Mouse (Mus musculus) left cerebral cortex, adult 11 months (tissue): ENCODE results near the gene Lamtor4.

Experiments used
- DNase-seq: peaks from one replicate; pipeline ENCODE4 v3.0.0; 2022; ENCODE audit warnings: low spot score

Gene Lamtor4

GRCm38 (mm10) chr5:138260834-138261233 is 5.6 kb downstream of the Lamtor4 start:
- no peak for DNase-seq

GRCm38 (mm10) chr5:138262001-138262400 is 6.7 kb downstream of the Lamtor4 start:
- DNase-seq, result no peak

GRCm38 (mm10) chr5:138262582-138263240 is 7.4 kb downstream of the Lamtor4 start:
- no peak for DNase-seq

GRCm38 (mm10) chr5:138263260-138264206 is 8.3 kb downstream of the Lamtor4 start, which contains the start of gene BC037034:
TSS of gene BC037034 (minus strand) at chr5:138264033.
- peak; percentile 86 for DNase-seq

- no peak for DNase-seq
Observed at GRCm38 (mm10) chr5:138264207-138264578, 8.9 kb downstream of the Lamtor4 start.

- DNase-seq, result no peak
Observed at GRCm38 (mm10) chr5:138265712-138266111, 10.4 kb downstream of the Lamtor4 start.

GRCm38 (mm10) chr5:138267114-138267513 is 11.8 kb downstream of the Lamtor4 start:
- no peak for DNase-seq

GRCm38 (mm10) chr5:138268980-138269379 is 13.7 kb downstream of the Lamtor4 start:
- no peak for DNase-seq

- no peak for DNase-seq
Observed at GRCm38 (mm10) chr5:138271232-138271631, 15.9 kb downstream of the Lamtor4 start.

- DNase-seq, result no peak
Observed at GRCm38 (mm10) chr5:138272409-138272923, 17.2 kb downstream of the Lamtor4 start, which contains the start of gene Gal3st4. TSS of gene Gal3st4 (minus strand) at chr5:138272840.

GRCm38 (mm10) chr5:138274186-138274585 is 18.9 kb downstream of the Lamtor4 start:
- no peak for DNase-seq

GRCm38 (mm10) chr5:138275216-138276050 is 20.2 kb downstream of the Lamtor4 start:
- no peak for DNase-seq

GRCm38 (mm10) chr5:138277994-138278393 is 22.7 kb downstream of the Lamtor4 start:
- no peak for DNase-seq

GRCm38 (mm10) chr5:138279585-138280424 is 24.5 kb downstream of the Lamtor4 start, which contains the start of the genes Gm43720, Gpc2 and Stag3:
TSS of gene Gm43720 (minus strand) at chr5:138279958.
TSS of gene Gpc2 (minus strand) at chr5:138280005.
TSS of gene Stag3 (plus strand) at chr5:138280240.
- no peak for DNase-seq

GRCm38 (mm10) chr5:138280425-138280768 is 25.1 kb downstream of the Lamtor4 start:
- DNase-seq, result no peak

- DNase-seq, result no peak
Observed at GRCm38 (mm10) chr5:138280829-138281228, 25.5 kb downstream of the Lamtor4 start.

- no peak for DNase-seq
Observed at GRCm38 (mm10) chr5:138281798-138282197, 26.5 kb downstream of the Lamtor4 start.

GRCm38 (mm10) chr5:138283540-138283939 is 28.3 kb downstream of the Lamtor4 start:
- no peak for DNase-seq

GRCm38 (mm10) chr5:138287861-138288260 is 32.6 kb downstream of the Lamtor4 start:
- DNase-seq, result no peak

- no peak for DNase-seq
Observed at GRCm38 (mm10) chr5:138291638-138292037, 36.4 kb downstream of the Lamtor4 start.

- no peak for DNase-seq
Observed at GRCm38 (mm10) chr5:138294158-138294557, 38.9 kb downstream of the Lamtor4 start.
